Mouse (Mus musculus) small intestine, adult 2 months (tissue): ENCODE results near the gene Zfp296. TPM values are rescaled to one million over a fixed set of nuclear protein-coding genes. Genes with fewer than 3 reads are reported as not detected.
A peak's percentile ranks its signal among the peaks of the same experiment; 100 is the strongest.
"Not testable (repeated sequence)": the region's sequence is repeated elsewhere in the genome, so short reads cannot be mapped to it uniquely, and the experiment has no call there.

ENCODE experiments used
- H3K27ac ChIP-seq: fragments of 200-500 bp; 2 replicates; pipeline ENCODE4 v1.5.1; 2012; ENCODE audit warnings: low read depth, low read length, control low read depth, inconsistent platforms; ENCODE audit not compliant: insufficient read depth
- H3K27me3 ChIP-seq: fragments of 200-500 bp; 2 replicates; pipeline ENCODE4 v1.6.1; 2012; ENCODE audit warnings: mild to moderate bottlenecking, moderate library complexity, low read length, inconsistent platforms; ENCODE audit not compliant: control insufficient read depth, insufficient read depth
- H3K36me3 ChIP-seq: fragments of 200-500 bp; 2 replicates; pipeline ENCODE4 v1.6.1; 2012; ENCODE audit warnings: mild to moderate bottlenecking, low read length, control low read depth, inconsistent platforms; ENCODE audit not compliant: control insufficient read depth, insufficient read depth
- H3K4me1 ChIP-seq: fragments of 200-500 bp; 2 replicates; pipeline ENCODE4 v1.6.1; 2012; ENCODE audit warnings: low read length, inconsistent platforms, mixed read lengths; ENCODE audit not compliant: control insufficient read depth, insufficient read depth, insufficient read length
- H3K4me3 ChIP-seq: fragments of 200-500 bp; 2 replicates; pipeline ENCODE4 v1.5.1; 2012; ENCODE audit warnings: low read depth, mild to moderate bottlenecking, control low read depth, inconsistent platforms, low read length, moderate library complexity
- CTCF ChIP-seq: fragments of 200-500 bp; IDR thresholded peaks from 2 replicates; pipeline ENCODE4 v1.5.1; 2012; ENCODE audit warnings: low read depth, mild to moderate bottlenecking, control low read depth, inconsistent platforms, low read length, moderate library complexity, mixed read lengths; ENCODE audit not compliant: insufficient replicate concordance, insufficient read length; ENCODE audit errors: extremely low read depth
- POLR2A ChIP-seq: fragments of 200-500 bp; IDR thresholded peaks from 2 replicates; pipeline ENCODE4 v1.6.1; 2012; ENCODE audit warnings: low read depth, mild to moderate bottlenecking, control low read depth, inconsistent platforms, low read length, moderate library complexity
- WGBS: fragments of 180-500 bp; shearing (Covaris S2); methylation state at CpG from one replicate; pipeline ENCODE4 v1.1.7; 2018; 5-methylcytosine and 5-hydroxymethylcytosine counted together
- polyA plus RNA-seq: library from polyadenylated mRNA; depleted of rRNA; stranded (reverse); fragments of >200 nt; gene quantifications from 2 replicates; pipeline ENCODE4 v1.2.3, GENCODE M21; 2012

Gene Zfp296
- polyA plus RNA-seq, 1 experiment = 3.7 TPM

GRCm38 (mm10) chr7:19589207-19589606, 12.1 kb downstream of the Zfp296 start:
- no peak overlapping the region for H3K4me3 ChIP-seq
- peaks cover 77% of the 10 kb centered on the region for H3K36me3 ChIP-seq
- H3K27me3 ChIP-seq = no peaks in the 10 kb centered on the region
- WGBS = 43% methylated on average over 3 of the region's 3 CpGs
- TF ChIP-seq CTCF = peak; percentile 66; the same call in 1 of the 2 replicates
- TF ChIP-seq POLR2A = no peak
- no peaks in the 10 kb centered on the region for H3K4me1 ChIP-seq
- H3K27ac ChIP-seq = no peak overlapping the region

- Histone ChIP-seq H3K27me3 (no peaks in the 10 kb centered on the region), H3K27ac (no peak overlapping the region), H3K36me3 (peaks cover 74% of the 10 kb centered on the region), H3K4me1 (no peaks in the 10 kb centered on the region), H3K4me3 (no peak overlapping the region)
- TF ChIP-seq POLR2A (no peak), CTCF (peak; percentile 76; the same call in 1 of the 2 replicates)
- WGBS = 51% methylated on average over 3 of the region's 3 CpGs
Measured at GRCm38 (mm10) chr7:19589917-19590316, 12.8 kb downstream of the Zfp296 start.

- Histone ChIP-seq H3K4me3 (no peak overlapping the region), H3K27ac (no peak overlapping the region), H3K4me1 (peaks cover 4% of the 10 kb centered on the region; the same call in 1 of the 2 replicates), H3K36me3 (peaks cover 62% of the 10 kb centered on the region), H3K27me3 (no peaks in the 10 kb centered on the region)
- WGBS = 84% methylated on average over 10 of the region's 10 CpGs
- no peak for TF ChIP-seq CTCF
- no peak for TF ChIP-seq POLR2A
Measured at GRCm38 (mm10) chr7:19593061-19593730, 16.1 kb downstream of the Zfp296 start.

GRCm38 (mm10) chr7:19600562-19600961, 23.5 kb downstream of the Zfp296 start:
- WGBS = 76% methylated on average over 5 of the region's 5 CpGs
- Histone ChIP-seq H3K27ac (no peak overlapping the region), H3K4me3 (no peak overlapping the region), H3K27me3 (no peaks in the 10 kb centered on the region), H3K36me3 (peaks cover 38% of the 10 kb centered on the region), H3K4me1 (peaks cover 25% of the 10 kb centered on the region)
- TF ChIP-seq CTCF (no peak), POLR2A (no peak)

- H3K4me3 ChIP-seq = peak overlapping the region; percentile 18
- H3K27ac ChIP-seq = no peak overlapping the region
- TF ChIP-seq POLR2A (no peak), CTCF (no peak)
- no peaks in the 10 kb centered on the region for H3K27me3 ChIP-seq
- peaks cover 32% of the 10 kb centered on the region for H3K36me3 ChIP-seq
- WGBS = 63% methylated on average over 12 of the region's 12 CpGs
- peaks cover 23% of the 10 kb centered on the region for H3K4me1 ChIP-seq
Measured at GRCm38 (mm10) chr7:19603055-19603454, 26.0 kb downstream of the Zfp296 start.

GRCm38 (mm10) chr7:19603849-19604605, 26.9 kb downstream of the Zfp296 start, which contains the start of gene Clasrp:
Gene Clasrp (minus strand): TSS chr7:19604486.
- H3K27ac ChIP-seq = peak within 1 kb of the TSS; percentile 44; the same call in 1 of the 2 replicates
- WGBS = under 1% methylated on average over 57 of the region's 57 CpGs

GRCm38 (mm10) chr7:19604606-19605214, 27.6 kb downstream of the Zfp296 start:
- 53% methylated on average over 10 of the region's 10 CpGs for WGBS
- H3K36me3 ChIP-seq = peaks cover 24% of the 10 kb centered on the region
- H3K4me3 ChIP-seq = peak overlapping the region; percentile 86
- H3K27me3 ChIP-seq, H3K27ac ChIP-seq: not testable (repeated sequence)
- H3K4me1 ChIP-seq = peaks cover 22% of the 10 kb centered on the region

More at GRCm38 (mm10) chr7:19603849-19604605, 26.9 kb downstream of the Zfp296 start, which contains the start of gene Clasrp:
- H3K27me3 ChIP-seq = no peaks in the 10 kb centered on the region
- H3K4me1 ChIP-seq = peaks cover 23% of the 10 kb centered on the region
- TF ChIP-seq POLR2A (peak; percentile 84), CTCF (no peak)
- peaks cover 31% of the 10 kb centered on the region for H3K36me3 ChIP-seq
- peak within 1 kb of the TSS; percentile 86 for H3K4me3 ChIP-seq
